Mouse (Mus musculus) thymus, postnatal 25 days (tissue): Measurements from ENCODE around the gene Cldn34b2.
"Not testable (repeated sequence)": the region's sequence is repeated elsewhere in the genome, so short reads cannot be mapped to it uniquely, and the experiment has no call there.

Experiments
- DNase-seq: peaks from one replicate; pipeline ENCODE4 v3.0.0; 2022

Cldn34b2 gene

DNA sequence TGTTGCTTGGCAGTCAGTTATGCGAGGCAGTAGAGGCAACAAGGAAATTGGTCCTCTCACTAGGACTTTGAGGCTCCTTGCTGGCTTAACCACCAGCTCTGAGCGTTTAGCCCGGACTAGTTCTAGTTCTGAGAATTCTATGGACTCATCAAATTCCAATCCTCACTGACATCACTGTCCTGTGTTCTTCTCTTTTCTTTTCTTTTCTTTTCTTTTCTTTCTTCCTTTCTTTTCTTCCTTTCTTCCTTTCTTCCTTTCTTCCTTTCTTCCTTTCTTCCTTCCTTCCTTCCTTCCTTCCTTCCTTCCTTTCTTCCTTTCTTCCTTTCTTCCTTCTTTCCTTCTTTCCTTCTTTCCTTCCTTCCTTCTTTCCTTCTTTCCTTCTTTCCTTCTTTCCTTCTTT is at the start of gene Cldn34b2:
Gene Cldn34b2, minus strand, starts transcription at position 101 of the 400 bp plus-strand sequence.
- not testable (repeated sequence) for DNase-seq

- DNase-seq, result no peak
These were observed 49.4 kb upstream of the Cldn34b2 start for GRCm38 (mm10) chrX:155177640-155178039.

DNA sequence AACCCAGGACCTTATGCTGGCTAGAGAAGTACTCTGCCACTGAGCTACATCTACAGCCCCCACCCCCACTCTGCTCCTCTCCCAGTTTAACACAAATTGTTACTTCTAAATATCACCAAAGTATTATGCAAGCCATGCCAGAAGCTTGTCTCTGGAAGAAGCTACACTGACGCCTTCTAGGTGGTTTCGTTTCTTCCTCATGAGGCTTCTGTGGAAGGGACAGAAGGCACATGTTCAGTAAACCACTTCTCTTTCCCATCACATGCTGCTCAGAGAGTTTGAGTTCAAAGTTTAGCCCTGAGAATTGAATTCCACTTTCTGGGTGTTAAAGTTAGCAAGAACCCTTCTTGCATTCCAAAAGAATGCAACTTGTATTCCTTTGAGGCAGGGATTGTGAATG is 49.0 kb upstream of the Cldn34b2 start:
- no peak for DNase-seq

- no peak for DNase-seq
These were observed 47.4 kb upstream of the Cldn34b2 start for GRCm38 (mm10) chrX:155175568-155175967.

GRCm38 (mm10) chrX:155172310-155172709 is 44.1 kb upstream of the Cldn34b2 start:
- DNase-seq, result no peak

GRCm38 (mm10) chrX:155171754-155172153 is 43.5 kb upstream of the Cldn34b2 start:
- DNase-seq, result no peak

- DNase-seq, result no peak
These were observed 41.7 kb upstream of the Cldn34b2 start for GRCm38 (mm10) chrX:155169886-155170285.

- DNase-seq, result no peak
These were observed 39.5 kb upstream of the Cldn34b2 start for GRCm38 (mm10) chrX:155167667-155168066.

GRCm38 (mm10) chrX:155166313-155166712 is 38.1 kb upstream of the Cldn34b2 start:
- no peak for DNase-seq

- DNase-seq, result no peak
These were observed 35.3 kb upstream of the Cldn34b2 start for GRCm38 (mm10) chrX:155163553-155163952.

GRCm38 (mm10) chrX:155151868-155152267 is 23.7 kb upstream of the Cldn34b2 start:
- DNase-seq, result no peak

DNA sequence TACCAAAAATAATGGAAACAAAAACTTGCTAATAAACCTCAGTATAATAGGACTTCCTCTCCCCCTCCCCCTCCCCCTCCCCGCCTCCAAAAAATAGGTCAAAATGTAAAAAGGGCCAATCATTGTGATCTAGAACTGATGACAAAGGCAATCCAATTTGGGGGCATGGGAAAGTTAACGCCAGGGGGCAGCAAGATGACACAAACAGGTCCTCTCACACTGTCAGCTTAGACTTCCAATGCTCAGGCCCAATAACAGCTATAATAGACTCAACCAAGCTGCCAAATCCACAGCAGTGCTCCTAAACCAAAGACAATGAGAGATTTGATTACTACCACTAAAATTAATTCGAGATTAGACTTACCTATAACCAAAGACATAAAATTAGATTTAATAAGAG is 16.5 kb upstream of the Cldn34b2 start:
- peak; percentile 46 for DNase-seq

DNA sequence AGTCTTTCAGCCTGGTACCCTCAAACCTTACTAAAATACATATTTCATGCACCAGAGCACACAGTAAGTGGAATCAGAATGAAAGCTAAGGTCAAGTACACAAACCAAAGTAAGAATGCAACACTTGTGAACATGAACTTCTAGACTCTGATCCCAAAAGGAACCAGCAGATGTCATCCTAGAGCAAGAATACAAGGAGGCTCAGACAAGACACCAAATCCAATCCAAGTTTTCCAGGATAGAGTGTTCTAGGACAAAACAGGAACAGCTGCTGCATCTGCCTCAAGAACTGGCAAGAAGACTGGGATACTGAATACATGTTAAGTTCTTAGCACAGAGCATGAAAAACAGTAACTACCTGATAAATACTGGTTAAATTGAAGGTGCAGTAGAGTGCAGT is 30.2 kb downstream of the Cldn34b2 start:
- DNase-seq, result no peak

- not testable (repeated sequence) for DNase-seq
These were observed 34.6 kb downstream of the Cldn34b2 start, which contains the start of gene Magea2 for GRCm38 (mm10) chrX:155093566-155093965. TSS of gene Magea2 (minus strand) at chrX:155093666.

GRCm38 (mm10) chrX:155089693-155090092 is 38.5 kb downstream of the Cldn34b2 start, which contains the start of gene Magea1:
TSS of gene Magea1 (minus strand) at chrX:155089793.
- DNase-seq, result not testable (repeated sequence)
